Mouse (Mus musculus) CH12.LX (cell line): Measurements from ENCODE around the gene Mbd6.

Source experiments
- CTCF ChIP-seq, 2 experiments: IDR thresholded peaks in 1 of 2; conservative IDR thresholded peaks in 1 of 2; 2 replicates each; pipeline ENCODE4 v1.5.1; 2011 to 2012; ENCODE audit warnings: low read depth in 2 of 2, low read length in 2 of 2, improper control_type of control experiment in 1 of 2, inconsistent platforms in 1 of 2, mild to moderate bottlenecking in 1 of 2, moderate library complexity in 1 of 2
- ETS1 ChIP-seq: conservative IDR thresholded peaks from 2 replicates; pipeline ENCODE4 v1.6.1; 2012; ENCODE audit warnings: low read depth, mild to moderate bottlenecking, inconsistent platforms, low read length, improper control_type of control experiment, moderate library complexity
- JUND ChIP-seq: conservative IDR thresholded peaks from 2 replicates; pipeline ENCODE4 v1.6.1; 2011; ENCODE audit warnings: low read depth, low read length, improper control_type of control experiment
- KAT2A ChIP-seq: IDR thresholded peaks from 2 replicates; pipeline ENCODE4 v1.6.1; 2012; ENCODE audit warnings: low read length, improper control_type of control experiment, inconsistent platforms; ENCODE audit not compliant: insufficient replicate concordance
- MYC ChIP-seq: IDR thresholded peaks from 2 replicates; pipeline ENCODE4 v1.6.1; 2011; ENCODE audit warnings: low read depth, mild to moderate bottlenecking, improper control_type of control experiment, low read length
- NELFE ChIP-seq: IDR thresholded peaks from 2 replicates; pipeline ENCODE4 v1.6.1; 2011; ENCODE audit warnings: low read depth, low read length, improper control_type of control experiment
- POLR2A ChIP-seq: IDR thresholded peaks from 2 replicates; pipeline ENCODE4 v1.6.1; 2011; ENCODE audit warnings: low read depth, mild to moderate bottlenecking, improper control_type of control experiment, low read length
- RAD21 ChIP-seq: IDR thresholded peaks from 2 replicates; pipeline ENCODE4 v1.6.1; 2011; ENCODE audit warnings: low read depth, mild to moderate bottlenecking, low read length, improper control_type of control experiment, moderate library complexity
- USF1 ChIP-seq: IDR thresholded peaks from 2 replicates; pipeline ENCODE4 v1.6.1; 2014; ENCODE audit warnings: low read depth, mild to moderate bottlenecking, inconsistent platforms, low read length, improper control_type of control experiment

DNA sequence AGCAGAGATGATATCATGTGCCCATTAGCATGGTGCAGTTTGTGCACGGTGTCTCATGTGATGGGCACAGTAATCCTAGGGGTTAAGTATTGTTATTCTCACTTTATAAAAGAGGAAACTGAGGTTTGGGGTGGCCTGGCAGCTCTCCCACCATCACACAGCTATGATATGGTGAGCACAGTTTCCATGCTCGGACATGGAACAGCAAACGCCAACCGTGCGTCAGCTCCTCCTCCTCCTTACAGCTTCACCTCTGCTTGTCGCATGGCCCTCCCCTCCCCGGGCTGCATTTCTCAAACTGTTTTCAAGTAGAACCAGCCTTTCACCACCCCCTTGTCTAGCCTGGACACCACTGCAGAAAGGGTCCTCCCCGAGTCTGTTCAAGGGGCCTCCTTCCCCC is 30.3 kb downstream of the Mbd6 start:
- TF ChIP-seq CTCF (conservative IDR thresholded peaks at IDR 0.05 in 1 of 2, IDR thresholded peaks at IDR 0.05 in 1 of 2; ENCODE audit: low read depth in 2 of 2, low read length in 2 of 2) (no peak), NELFE (no peak), POLR2A (no peak), RAD21 (no peak), JUND (no peak), USF1 (no peak), KAT2A (no peak), ETS1 (no peak), MYC (no peak)
